Mouse (Mus musculus): ENCODE results near the gene Extl1. TPM values are rescaled to one million over a fixed set of nuclear protein-coding genes. Genes with fewer than 3 reads are reported as not detected.
"Not testable (repeated sequence)": the region's sequence is repeated elsewhere in the genome, so short reads cannot be mapped to it uniquely, and the experiment has no call there.

Gene Extl1
- polyA plus RNA-seq, 1 experiment from 2014 or later: 0.25 TPM

DNA sequence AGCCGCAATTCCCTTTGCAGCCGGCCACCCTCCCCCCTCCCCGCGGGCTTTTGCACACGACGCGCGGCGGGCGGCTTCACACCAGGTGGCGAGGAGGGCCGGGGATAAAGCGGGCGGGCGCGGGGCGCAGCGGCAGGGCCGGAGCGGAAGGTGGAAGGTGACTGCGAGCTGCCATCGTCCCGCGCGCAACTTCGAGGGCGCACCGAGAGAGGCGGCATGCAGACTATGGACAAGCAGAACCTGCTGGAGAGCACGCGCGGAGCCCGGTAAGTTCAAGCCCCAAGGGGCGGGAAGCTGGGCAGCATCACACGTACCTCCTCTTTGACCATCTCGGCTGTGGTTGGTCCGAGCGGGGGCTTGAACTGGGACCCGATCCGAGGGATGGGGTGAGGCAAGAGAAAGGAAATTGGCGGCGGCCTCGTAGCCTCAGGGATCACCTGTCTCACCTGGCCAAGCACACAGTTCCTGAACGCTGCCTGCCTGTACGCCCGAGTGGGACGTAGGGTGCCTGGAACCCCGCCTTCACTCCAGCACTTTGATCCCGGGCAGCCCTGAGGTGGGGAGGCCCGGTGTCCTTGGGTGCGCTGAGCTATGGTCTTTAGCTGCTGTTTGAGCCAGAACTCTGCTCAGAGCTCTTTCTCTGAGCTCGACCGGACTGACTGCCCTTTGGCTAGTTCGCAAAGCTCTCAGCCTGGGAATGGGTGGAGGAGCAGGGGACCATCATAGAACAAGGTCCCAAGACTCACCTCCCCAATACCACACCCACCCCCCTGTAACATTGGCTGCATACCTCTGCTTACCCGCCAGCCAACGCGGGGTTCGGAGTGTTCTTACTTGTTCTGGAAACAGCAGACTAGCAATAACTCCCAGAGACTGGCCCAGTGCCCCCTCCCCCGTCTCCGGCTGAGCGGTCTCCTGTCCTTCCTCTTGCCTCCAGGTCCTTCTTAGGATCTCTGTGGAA lies 40.3 kb downstream of the Extl1 start, which contains the start of gene Slc30a2:
Gene Slc30a2 (plus strand): TSS at position 111 of the 961 bp plus-strand sequence.
- H3K27me3 ChIP-seq (ENCODE audit: insufficient read depth, poor library complexity, severe bottlenecking): peaks cover 71% of the 10 kb centered on the region
- no peak within 1 kb of the TSS for H3K27ac ChIP-seq
- H3K36me3 ChIP-seq: no peaks in the 10 kb centered on the region
- H3K9me3 ChIP-seq: peaks cover 4% of the 10 kb centered on the region
- peaks cover 13% of the 10 kb centered on the region for H3K4me1 ChIP-seq (replicated peaks)
- WGBS: 2% methylated on average over 61 of the region's 61 CpGs
- DNase-seq (ENCODE audit: low spot score): peak; percentile 33
- peak within 1 kb of the TSS; percentile 46 for H3K4me3 ChIP-seq

GRCm38 (mm10) chr4:134342213-134342779 lies 41.4 kb downstream of the Extl1 start:
- WGBS: 45% methylated on average over 11 of the region's 11 CpGs
- Histone ChIP-seq H3K4me1 (replicated peaks) (peaks cover 13% of the 10 kb centered on the region), H3K4me3 (no peak overlapping the region), H3K9me3 (peaks cover 10% of the 10 kb centered on the region), H3K27me3 (ENCODE audit: insufficient read depth, poor library complexity, severe bottlenecking) (peaks cover 71% of the 10 kb centered on the region), H3K36me3 (no peaks in the 10 kb centered on the region), H3K27ac (no peak overlapping the region)
- DNase-seq (ENCODE audit: low spot score): no peak

DNA sequence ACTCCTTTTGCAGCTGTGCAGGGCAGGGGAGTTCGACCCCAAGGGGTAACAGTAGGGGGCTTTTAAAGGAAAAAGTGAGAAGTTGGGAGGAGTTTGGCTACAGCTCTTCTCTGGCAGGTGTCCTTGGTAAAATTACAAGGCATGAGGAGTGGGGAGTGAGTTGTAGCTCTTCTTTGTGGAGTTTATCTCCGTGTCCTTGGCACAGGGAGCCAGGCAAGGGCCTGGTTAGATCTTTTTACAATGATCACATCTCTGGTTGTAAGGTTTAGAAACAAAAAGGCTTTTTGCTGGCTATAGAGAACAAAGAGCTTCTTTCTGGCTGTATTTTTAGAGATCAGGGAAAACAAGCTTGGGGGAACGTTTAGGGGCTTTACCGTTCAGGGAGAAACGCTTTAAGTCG lies 42.4 kb downstream of the Extl1 start:
- peaks cover 13% of the 10 kb centered on the region for H3K4me1 ChIP-seq (replicated peaks)
- peaks cover 61% of the 10 kb centered on the region for H3K27me3 ChIP-seq (ENCODE audit: insufficient read depth, poor library complexity, severe bottlenecking)
- H3K9me3 ChIP-seq: peaks cover 13% of the 10 kb centered on the region
- not testable (repeated sequence) for DNase-seq (ENCODE audit: low spot score); H3K27ac ChIP-seq; H3K4me3 ChIP-seq; H3K36me3 ChIP-seq
- 72% methylated on average over 6 of the region's 6 CpGs for WGBS

DNA sequence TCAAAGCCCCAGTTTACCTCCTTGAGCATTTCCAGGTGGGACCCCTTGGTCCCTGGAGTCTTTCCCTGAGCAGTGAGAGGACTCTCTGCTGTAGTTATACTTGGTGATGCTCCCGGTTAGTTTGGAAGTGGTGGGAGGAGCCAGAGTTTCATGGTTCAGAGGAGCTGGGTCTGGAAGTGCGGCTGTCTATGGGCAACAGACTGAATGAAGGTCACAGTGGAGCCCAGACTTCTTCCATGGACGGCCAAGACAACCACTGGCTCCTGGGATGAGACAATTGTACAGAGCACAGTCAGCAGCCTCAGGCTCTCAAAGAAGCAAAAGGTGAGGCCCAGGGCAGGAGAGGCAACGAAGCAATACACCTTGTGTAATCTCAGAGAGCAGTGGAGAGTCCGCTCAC lies 53.4 kb downstream of the Extl1 start:
- DNase-seq (ENCODE audit: low spot score): no peak
- Histone ChIP-seq H3K9me3 (no peaks in the 10 kb centered on the region), H3K36me3 (no peaks in the 10 kb centered on the region), H3K27ac (no peak overlapping the region), H3K4me1 (replicated peaks) (peaks cover 17% of the 10 kb centered on the region; the same call in 1 of the 2 replicates), H3K27me3 (ENCODE audit: insufficient read depth, poor library complexity, severe bottlenecking) (no peaks in the 10 kb centered on the region), H3K4me3 (no peak overlapping the region)
- 62% methylated on average over 5 of the region's 5 CpGs for WGBS

GRCm38 (mm10) chr4:134328832-134329231 lies 54.8 kb downstream of the Extl1 start:
- Histone ChIP-seq H3K9me3 (no peaks in the 10 kb centered on the region), H3K27me3 (ENCODE audit: insufficient read depth, poor library complexity, severe bottlenecking) (no peaks in the 10 kb centered on the region), H3K36me3 (no peaks in the 10 kb centered on the region), H3K27ac (no peak overlapping the region), H3K4me1 (replicated peaks) (peaks cover 17% of the 10 kb centered on the region; the same call in 1 of the 2 replicates), H3K4me3 (no peak overlapping the region)
- no peak for DNase-seq (ENCODE audit: low spot score)
- WGBS: 87% methylated on average over 8 of the region's 8 CpGs

DNA sequence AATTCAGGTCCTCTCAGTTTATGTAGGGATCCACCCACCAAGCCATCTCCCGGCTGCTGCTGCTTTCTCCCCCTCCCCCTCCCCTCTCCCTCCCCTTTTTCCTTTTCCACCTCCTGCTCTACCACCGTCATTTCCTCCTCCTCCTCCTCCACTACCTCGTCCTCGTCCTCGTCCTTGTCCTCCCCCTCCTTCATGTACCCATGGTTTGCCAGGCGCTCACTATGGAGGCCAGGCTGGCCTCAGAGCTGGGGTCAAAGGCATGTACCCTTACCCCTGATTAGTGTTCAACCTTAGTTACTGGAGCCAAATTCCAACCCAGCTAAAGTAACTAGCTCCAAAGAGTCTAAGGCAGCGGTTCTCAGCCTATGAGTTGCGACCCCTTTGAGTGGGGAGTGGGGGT lies 55.5 kb downstream of the Extl1 start:
- Histone ChIP-seq H3K9me3 (no peaks in the 10 kb centered on the region), H3K27ac (no peak overlapping the region), H3K4me1 (replicated peaks) (peaks cover 17% of the 10 kb centered on the region; the same call in 1 of the 2 replicates), H3K36me3 (no peaks in the 10 kb centered on the region), H3K4me3 (no peak overlapping the region), H3K27me3 (ENCODE audit: insufficient read depth, poor library complexity, severe bottlenecking) (no peaks in the 10 kb centered on the region)
- no peak for DNase-seq (ENCODE audit: low spot score)
- WGBS: 62% methylated on average over 8 of the region's 8 CpGs

DNA sequence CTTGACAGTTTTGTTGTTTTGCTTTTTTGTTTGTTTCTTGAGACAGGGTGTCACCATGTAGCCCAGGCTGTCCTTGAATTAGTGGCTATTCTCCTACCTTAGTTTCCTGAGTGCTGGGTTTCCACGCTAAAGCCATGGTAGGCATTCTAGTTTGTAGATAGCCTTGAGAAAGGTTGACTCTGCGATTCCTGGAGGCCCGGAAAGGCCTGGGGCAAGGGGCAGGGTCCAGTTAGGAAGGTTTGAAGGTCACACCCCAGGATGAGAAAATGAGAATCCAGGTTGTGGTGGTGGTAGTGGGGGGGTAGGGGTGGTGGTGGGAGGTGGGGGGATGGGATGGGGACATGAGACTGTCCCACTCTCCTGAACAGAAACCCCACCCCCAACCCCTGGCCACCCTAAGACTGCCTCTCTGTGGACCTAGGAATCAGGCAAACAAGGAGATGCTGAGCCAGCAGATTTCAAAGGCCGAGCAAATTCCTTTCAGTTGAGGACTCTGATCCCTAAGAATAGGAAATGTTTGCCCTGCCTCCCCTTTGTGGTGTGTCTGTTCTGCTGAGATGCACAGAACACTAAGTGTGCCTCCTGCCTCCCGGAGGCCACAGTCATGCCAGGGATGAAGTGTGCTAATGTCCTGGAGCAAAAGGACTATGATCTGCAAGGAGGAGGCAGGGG lies 56.7 kb downstream of the Extl1 start:
- DNase-seq (ENCODE audit: low spot score): no peak
- Histone ChIP-seq H3K27ac (no peak overlapping the region; the same call in 1 of the 2 replicates), H3K36me3 (no peaks in the 10 kb centered on the region), H3K4me1 (replicated peaks) (peaks cover 17% of the 10 kb centered on the region; the same call in 1 of the 2 replicates), H3K27me3 (ENCODE audit: insufficient read depth, poor library complexity, severe bottlenecking) (no peaks in the 10 kb centered on the region), H3K9me3 (no peaks in the 10 kb centered on the region), H3K4me3 (no peak overlapping the region)
- WGBS: 63% methylated on average over 5 of the region's 5 CpGs

GRCm38 (mm10) chr4:134324655-134325054 lies 59.0 kb downstream of the Extl1 start:
- Histone ChIP-seq H3K9me3 (no peaks in the 10 kb centered on the region), H3K27ac (no peak overlapping the region), H3K27me3 (ENCODE audit: insufficient read depth, poor library complexity, severe bottlenecking) (no peaks in the 10 kb centered on the region), H3K4me1 (replicated peaks) (peaks cover 17% of the 10 kb centered on the region; the same call in 1 of the 2 replicates), H3K4me3 (no peak overlapping the region), H3K36me3 (no peaks in the 10 kb centered on the region)
- DNase-seq (ENCODE audit: low spot score): no peak
- WGBS: 86% methylated on average over 5 of the region's 5 CpGs

DNA sequence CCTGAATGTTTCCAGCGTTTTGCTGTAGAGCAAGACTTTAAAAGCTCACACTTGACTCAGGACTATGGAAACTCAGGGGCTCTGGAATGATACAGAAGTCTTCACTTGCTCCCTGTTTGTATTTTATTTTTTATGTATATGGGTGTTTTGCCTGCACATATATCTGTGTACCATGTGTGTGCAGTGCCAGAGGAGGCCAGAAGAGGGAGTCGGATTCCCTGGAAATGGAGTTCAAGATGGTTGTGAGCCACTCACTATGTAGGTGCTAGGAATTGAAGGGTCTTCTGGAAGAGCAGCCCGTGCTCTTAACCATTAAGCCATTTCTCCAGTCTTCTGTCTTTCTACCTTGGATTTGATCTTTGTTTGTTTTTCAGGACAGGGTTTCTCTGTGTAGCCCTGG lies 62.1 kb downstream of the Extl1 start:
- H3K4me3 ChIP-seq: no peak overlapping the region
- no peaks in the 10 kb centered on the region for H3K27me3 ChIP-seq (ENCODE audit: insufficient read depth, poor library complexity, severe bottlenecking)
- WGBS: 66% methylated on average over 3 of the region's 3 CpGs

DNA sequence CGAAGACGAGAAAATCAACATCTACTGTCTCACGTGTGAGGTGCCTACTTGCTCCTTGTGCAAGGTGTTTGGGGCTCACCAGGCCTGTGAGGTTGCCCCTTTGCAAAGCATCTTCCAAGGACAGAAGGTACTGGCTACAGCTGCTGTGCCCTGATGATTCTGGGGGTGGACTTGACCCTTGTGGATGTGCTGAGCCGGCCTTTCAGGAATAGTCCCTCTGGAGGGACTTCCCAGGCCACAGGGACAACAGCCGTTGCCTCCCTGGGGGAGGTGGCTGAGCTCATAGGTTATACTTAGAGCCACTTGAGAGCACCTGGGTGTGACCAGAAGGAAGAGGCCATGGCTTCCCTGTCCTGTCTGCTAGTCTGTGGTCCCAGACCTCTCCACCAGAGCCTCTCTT lies 64.0 kb downstream of the Extl1 start:
- Histone ChIP-seq H3K4me3 (no peak overlapping the region), H3K9me3 (no peaks in the 10 kb centered on the region), H3K27ac (no peak overlapping the region), H3K27me3 (ENCODE audit: insufficient read depth, poor library complexity, severe bottlenecking) (no peaks in the 10 kb centered on the region), H3K4me1 (replicated peaks) (peaks cover 13% of the 10 kb centered on the region), H3K36me3 (no peaks in the 10 kb centered on the region)
- no peak for DNase-seq (ENCODE audit: low spot score)
- WGBS: 79% methylated on average over 5 of the region's 5 CpGs

More for the DNA sequence above, 62.1 kb downstream of the Extl1 start:
- Histone ChIP-seq H3K4me1 (replicated peaks) (peaks cover under 1% of the 10 kb centered on the region; the same call in 1 of the 2 replicates), H3K9me3 (no peaks in the 10 kb centered on the region), H3K36me3 (no peaks in the 10 kb centered on the region), H3K27ac (no peak overlapping the region)
- no peak for DNase-seq (ENCODE audit: low spot score)

- Histone ChIP-seq H3K9me3 (no peaks in the 10 kb centered on the region), H3K4me3 (no peak overlapping the region), H3K4me1 (replicated peaks) (peaks cover 19% of the 10 kb centered on the region), H3K27me3 (ENCODE audit: insufficient read depth, poor library complexity, severe bottlenecking) (no peaks in the 10 kb centered on the region), H3K27ac (no peak overlapping the region), H3K36me3 (no peaks in the 10 kb centered on the region)
- no peak for DNase-seq (ENCODE audit: low spot score)
- 89% methylated on average over 5 of the region's 5 CpGs for WGBS
Measured at GRCm38 (mm10) chr4:134319074-134319473, 64.6 kb downstream of the Extl1 start.

DNA sequence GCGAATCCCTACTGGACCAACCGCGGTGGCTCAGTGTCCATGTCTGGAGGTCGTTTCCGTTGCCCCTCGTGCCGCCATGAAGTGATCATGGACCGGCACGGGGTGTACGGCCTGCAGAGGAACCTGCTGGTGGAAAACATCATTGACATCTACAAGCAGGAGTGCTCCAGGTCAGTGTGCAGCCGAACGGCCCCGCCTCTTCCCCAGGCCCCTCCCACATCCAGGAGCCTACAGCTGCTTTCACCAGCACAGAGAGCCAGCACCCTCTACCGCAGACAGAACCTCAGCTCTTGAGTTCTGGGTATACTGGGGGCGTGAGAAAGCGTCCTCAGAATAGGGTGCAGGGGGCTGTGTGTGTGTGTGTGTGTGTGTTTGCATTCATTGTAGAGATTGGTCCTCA lies 67.3 kb downstream of the Extl1 start:
- Histone ChIP-seq H3K9me3 (peaks cover 6% of the 10 kb centered on the region; the same call in 1 of the 2 replicates), H3K4me1 (replicated peaks) (peaks cover 19% of the 10 kb centered on the region), H3K27ac (no peak overlapping the region), H3K27me3 (ENCODE audit: insufficient read depth, poor library complexity, severe bottlenecking) (no peaks in the 10 kb centered on the region), H3K36me3 (no peaks in the 10 kb centered on the region), H3K4me3 (no peak overlapping the region)
- DNase-seq (ENCODE audit: low spot score): no peak
- 55% methylated on average over 16 of the region's 16 CpGs for WGBS

All from hindbrain, embryonic 10.5 days (tissue).